Mouse (Mus musculus) neutrophil, adult 59 days (primary cell): ENCODE results near the gene Npm3. TPM values are rescaled to one million over a fixed set of nuclear protein-coding genes. Genes with fewer than 3 reads are reported as not detected.

Source experiments
- total RNA-seq, 2 experiments: library from RNA; stranded (reverse); gene quantifications; 1 replicate in 1 of 2; 2 replicates in 1 of 2; pipeline ENCODE4 v1.2.4; 2023

Npm3 gene
- total RNA-seq: 10 to 100 TPM; 19.1 to 22.7 TPM

DNA sequence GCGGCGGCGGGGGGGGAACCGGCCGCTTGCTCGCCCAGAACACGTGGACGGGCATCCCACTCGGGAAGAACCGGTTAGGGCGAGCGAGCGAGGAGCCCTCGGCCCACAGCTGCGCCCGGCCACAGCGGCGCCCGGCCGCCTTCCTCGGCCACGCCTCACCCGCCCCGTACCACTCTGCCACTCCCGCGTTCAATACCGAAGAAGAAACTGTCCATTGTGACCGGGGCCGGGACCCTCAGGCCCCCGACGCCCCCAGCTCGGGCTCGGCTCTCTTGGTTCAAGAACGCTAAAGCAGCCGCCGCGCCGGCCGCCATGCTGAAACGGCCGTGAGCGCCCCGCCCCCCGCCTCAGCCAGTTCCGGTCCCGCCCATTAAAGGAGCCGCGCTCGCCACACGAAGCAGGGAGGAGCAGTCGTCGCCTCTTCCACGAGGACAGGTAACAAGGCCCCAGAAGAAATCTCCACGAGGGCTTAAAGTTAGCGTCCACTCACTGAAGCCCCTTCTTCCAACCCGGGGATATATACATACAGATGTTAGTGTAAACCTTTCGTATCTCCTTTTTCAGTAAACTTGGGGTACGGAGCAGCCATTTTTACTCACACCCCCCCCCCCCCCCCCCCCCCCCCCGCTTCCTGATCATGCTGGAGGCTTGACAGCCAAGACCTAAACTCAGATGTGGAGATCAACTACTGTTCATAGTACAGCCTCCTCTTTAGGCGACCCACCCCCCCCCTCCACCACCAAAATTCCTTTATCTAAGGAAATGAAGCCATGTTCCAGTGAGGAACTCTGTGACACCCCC is at the start of gene Npm3:
Npm3 (minus strand) TSS at position 349 of the 801 bp plus-strand sequence.

DNA sequence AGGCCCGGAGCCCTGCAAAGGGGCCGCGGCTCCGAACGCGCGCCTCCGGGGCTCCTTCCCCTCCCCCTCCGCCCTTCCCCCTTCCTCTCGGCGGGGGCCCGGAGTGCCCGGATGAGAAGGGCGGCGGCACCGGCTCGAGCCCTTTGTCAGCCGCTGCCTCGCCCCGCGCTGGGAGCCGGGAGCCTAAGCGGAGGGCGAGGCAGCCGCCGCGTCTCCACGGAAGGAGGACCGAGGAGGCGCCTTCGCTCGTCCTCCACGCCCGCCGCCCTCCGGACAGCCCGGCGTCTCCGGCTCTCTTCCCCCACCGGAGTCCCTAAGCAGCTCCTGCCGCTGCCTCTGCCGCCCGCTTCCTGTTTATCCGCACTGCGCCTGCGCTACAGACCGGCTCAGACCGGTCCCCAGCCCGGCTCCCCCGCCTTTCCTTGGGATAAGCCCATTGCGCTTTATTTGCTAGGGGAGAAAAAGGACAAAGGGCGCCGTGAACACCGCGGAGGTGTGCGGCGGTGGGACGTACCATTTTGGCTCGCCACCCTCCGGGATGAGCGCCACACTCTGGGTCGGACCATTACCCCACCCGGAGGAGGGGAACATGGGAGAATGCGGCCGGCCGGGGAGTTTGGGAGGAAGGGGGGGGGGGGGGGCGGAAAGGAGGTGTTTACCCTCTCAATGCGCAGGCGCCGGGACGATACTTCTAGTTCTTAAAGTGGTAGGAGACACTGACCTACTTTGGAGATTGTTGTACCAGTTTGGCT is 34.0 kb upstream of the Npm3 start, which contains the start of gene Mgea5:
Mgea5 (minus strand) TSS at position 657 of the 752 bp plus-strand sequence.

GRCm38 (mm10) chr19:45742218-45742983 is 7.0 kb downstream of the Npm3 start, which contains the start of gene Fgf8:
Fgf8 (minus strand) TSS chr19:45742915.

Other genes starting within 250 kb of the Npm3 start
- 1 to 10 TPM; 7.0 to 7.3 TPM for gene Poll, start 189.1 kb downstream of the Npm3 start, total RNA-seq
- gene Gm17018, start 189.0 kb downstream of the Npm3 start, total RNA-seq: 10 to 100 TPM in 1 of 2 experiments, 1 to 10 TPM in 1; 9.3 to 10.2 TPM
- gene Fbxw4, start 89.3 kb downstream of the Npm3 start, total RNA-seq: 10 to 100 TPM; 36.0 to 46.2 TPM
- not detected for gene Fgf8, start 6.7 kb downstream of the Npm3 start, total RNA-seq
- gene Mgea5, start 34.2 kb upstream of the Npm3 start, total RNA-seq: 100 to 1,000 TPM; 187 to 198 TPM
- under 1 TPM; 0.20 to 0.55 TPM for gene Kcnip2, start 66.5 kb upstream of the Npm3 start, total RNA-seq
- gene Armh3, start 248.9 kb upstream of the Npm3 start, total RNA-seq: 10 to 100 TPM; 10.9 to 14.4 TPM